In the genomic region with DNA sequence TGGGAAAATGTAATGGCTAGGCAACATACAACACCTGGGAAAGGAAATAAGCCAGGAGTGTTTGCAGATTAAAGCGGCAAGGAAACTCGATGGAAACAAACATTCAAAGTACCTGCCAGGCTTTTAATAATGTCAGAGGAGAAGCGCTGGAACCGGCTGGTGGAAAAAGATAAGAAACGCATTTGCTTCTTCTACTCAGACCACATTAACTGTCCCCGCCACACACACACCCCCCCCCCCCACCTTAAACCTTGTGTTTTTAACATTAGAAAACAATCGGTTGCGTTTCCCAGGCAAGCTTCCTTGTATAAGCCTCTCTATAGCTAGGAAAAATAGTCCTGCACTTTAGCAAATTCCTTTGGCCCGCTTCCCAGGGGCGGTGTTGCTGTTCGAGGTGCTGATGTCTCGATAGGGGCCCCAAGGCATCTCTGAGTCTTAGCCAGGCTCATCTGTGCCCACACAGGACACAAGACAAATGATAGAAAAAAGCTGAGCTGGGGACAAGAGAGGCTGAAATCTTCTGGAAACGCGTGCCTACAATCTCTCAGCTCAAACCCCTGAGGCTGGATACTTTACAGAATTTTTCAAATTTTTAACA, we compare ENCODE assay signal across 11 mouse cellular contexts. TPM values are rescaled to one million over a fixed set of nuclear protein-coding genes. Genes with fewer than 3 reads are reported as not detected.
DNase-seq lines count a peak whose midpoint lies in the region; ATAC-seq lines count a peak whose summit lies in the region.
"Had no signal": no experiment of that assay in that cellular context is flagged by ENCODE, and none has a peak within 500 bp of the region (broad histone marks: within the 10 kb centered on the region; RNA-seq: fewer than 3 reads in every experiment).

No protein-coding gene starts in this region.

- H3K36me3 ChIP-seq in intestine, embryonic 14.5 days (ENCODE audit: control insufficient read depth, insufficient read depth, low read length): no peaks in the 10 kb centered on the region
- no peaks in the 10 kb centered on the region for H3K36me3 ChIP-seq in intestine, embryonic 16.5 days (ENCODE audit: control insufficient read depth, insufficient read depth, low read length)

- H3K27ac ChIP-seq in intestine, embryonic 14.5 days (ENCODE audit: low read depth): no peak overlapping the region
- no peak overlapping the region for H3K27ac ChIP-seq in intestine, embryonic 16.5 days (ENCODE audit: low read length)

- H3K4me1 ChIP-seq in intestine, embryonic 14.5 days (replicated peaks; ENCODE audit: control insufficient read depth, insufficient read depth, low read length): no peaks in the 10 kb centered on the region
- H3K4me1 ChIP-seq in intestine, embryonic 16.5 days (ENCODE audit: control insufficient read depth, insufficient read depth, low read length): no peaks in the 10 kb centered on the region

- no peak overlapping the region for H3K4me2 ChIP-seq in intestine, embryonic 14.5 days (ENCODE audit: low read length)
- no peak overlapping the region for H3K4me2 ChIP-seq in intestine, embryonic 16.5 days (ENCODE audit: low read depth, low read length)

- H3K27me3 ChIP-seq in intestine, embryonic 14.5 days (replicated peaks; ENCODE audit: control insufficient read depth, insufficient read depth, low read length): no peaks in the 10 kb centered on the region
- H3K27me3 ChIP-seq in intestine, embryonic 16.5 days (replicated peaks; ENCODE audit: control insufficient read depth, insufficient read depth, low read length): no peaks in the 10 kb centered on the region

- H3K4me3 ChIP-seq in intestine, embryonic 14.5 days (ENCODE audit: low read depth, low read length): no peak overlapping the region
- no peak overlapping the region for H3K4me3 ChIP-seq in intestine, embryonic 16.5 days (ENCODE audit: low read length)

- no peak for ATAC-seq in intestine, embryonic 14.5 days (replicated peaks; ENCODE audit: low FRiP score, low TSS enrichment, low read depth)
- ATAC-seq in intestine, embryonic 16.5 days: no peak
- ATAC-seq in erythroblast, adult 5-6 weeks (replicated peaks; ENCODE audit: low FRiP score, poor library complexity, severe bottlenecking): peak; percentile 64; the same call in 1 of the 2 replicates

- no peak overlapping the region for H3K9ac ChIP-seq in intestine, embryonic 14.5 days (ENCODE audit: low read length)
- no peak overlapping the region for H3K9ac ChIP-seq in intestine, embryonic 16.5 days (ENCODE audit: low read depth, low read length)

- no peaks in the 10 kb centered on the region for H3K9me3 ChIP-seq in intestine, embryonic 14.5 days (ENCODE audit: control insufficient read depth, low read length)
- no peaks in the 10 kb centered on the region for H3K9me3 ChIP-seq in intestine, embryonic 16.5 days (ENCODE audit: control insufficient read depth, low read length)

- peak; percentile 71 for DNase-seq in intestine, embryonic 14.5 days (ENCODE audit: low spot score)
- DNase-seq in NIH3T3 (ENCODE audit: low read depth): peak; percentile 78
- DNase-seq in lung, postnatal 25 days (ENCODE audit: low spot score): peak; percentile 37
- DNase-seq in cerebellum, postnatal 36 days: no peak
- DNase-seq in thymus, adult 18-20 months: no peak
- DNase-seq in right cerebral cortex, postnatal 14 days: no peak
- DNase-seq: heart, adult 18-20 months; layer of hippocampus, adult 9-11 months had no signal

- 23% methylated on average over 14 of the region's 14 CpGs for WGBS in intestine, embryonic 14.5 days
- WGBS in intestine, embryonic 16.5 days: 18% methylated on average over 14 of the region's 14 CpGs

RNA-seq across cellular contexts. Expression of a gene that starts 11.3 kb away (rescaled TPM):
- polyA plus RNA-seq in intestine, embryonic 14.5 days (2014; fragmentation: Nextera tagmentation; extraction: Ambion mirVana): 0.11 and 0.20 TPM in 2 replicates
- polyA plus RNA-seq in intestine, embryonic 16.5 days (2015; fragmentation: Nextera tagmentation; extraction: Ambion mirVana): 0.05 and 0.07 TPM in 2 replicates
- 1.3 TPM in 1 of 2 replicates, not detected in the other for total RNA-seq in erythroblast, adult 5-6 weeks (2015; ENCODE audit: low replicate concordance)
- not detected in 2 replicates for total RNA-seq in erythroblast, adult 5-6 weeks (2017; ENCODE audit: low replicate concordance)
- total RNA-seq: monocyte, adult 5-6 weeks had no signal

Comparison
In these comparisons a context has a peak if more than half of its experiments do, and no peak if none do; other contexts are left out.
1. DNase-seq: peak in intestine, embryonic 14.5 days (single experiment), NIH3T3 (single experiment) and lung, postnatal 25 days (single experiment); none in cerebellum, postnatal 36 days (0 of 2), thymus, adult 18-20 months (0 of 2) and right cerebral cortex, postnatal 14 days (single experiment).